Mouse (Mus musculus) liver, embryonic 12.5 days (tissue): Measurements from ENCODE around the gene Tiam1. TPM values are rescaled to one million over a fixed set of nuclear protein-coding genes. Genes with fewer than 3 reads are reported as not detected.

Experiments used
- ATAC-seq: fragments of 200-750 bp; cut with Nextera tagmentation; 2 replicates; pipeline ENCODE4 v1.8.0; 2017; ENCODE audit warnings: moderate number of reproducible peaks, mild to moderate bottlenecking, moderate library complexity
- H3K27ac ChIP-seq: fragments of 300-500 bp; sonication (generic); 2 replicates; pipeline ENCODE4 v1.5.1; 2016; ENCODE audit warnings: mild to moderate bottlenecking
- H3K27me3 ChIP-seq: fragments of 300-500 bp; sonication (generic); replicated peaks from 2 replicates; pipeline ENCODE4 v1.6.1; 2016; ENCODE audit warnings: mild to moderate bottlenecking, moderate library complexity
- H3K36me3 ChIP-seq: fragments of 300-500 bp; sonication (generic); 2 replicates; pipeline ENCODE4 v1.6.1; 2016; ENCODE audit warnings: mild to moderate bottlenecking, moderate library complexity
- H3K4me1 ChIP-seq: fragments of 300-500 bp; sonication (generic); 2 replicates; pipeline ENCODE4 v1.6.1; 2016
- H3K4me2 ChIP-seq: fragments of 300-500 bp; sonication (generic); 2 replicates; pipeline ENCODE4 v1.6.1; 2016; ENCODE audit warnings: mild to moderate bottlenecking, moderate library complexity
- H3K4me3 ChIP-seq: fragments of 300-500 bp; sonication (generic); 2 replicates; pipeline ENCODE4 v1.5.1; 2016; ENCODE audit warnings: mild to moderate bottlenecking, moderate library complexity
- H3K9ac ChIP-seq: fragments of 300-500 bp; sonication (generic); 2 replicates; pipeline ENCODE4 v1.6.1; 2016; ENCODE audit warnings: mild to moderate bottlenecking, moderate library complexity
- H3K9me3 ChIP-seq: fragments of 300-500 bp; sonication (generic); replicated peaks from 2 replicates; pipeline ENCODE4 v1.6.1; 2016; ENCODE audit warnings: mild to moderate bottlenecking, moderate library complexity
- WGBS: fragments of 180-500 bp; shearing (Covaris S2); methylation state at CpG from one replicate; pipeline ENCODE4 v1.1.7; 2016; ENCODE audit not compliant: insufficient replicate concordance; 5-methylcytosine and 5-hydroxymethylcytosine counted together
- polyA plus RNA-seq: library from polyadenylated mRNA; unstranded; fragments of >200 nt; fragmentation: Nextera tagmentation; extraction: Ambion mirVana; gene quantifications from 2 replicates; pipeline ENCODE4 v1.2.1, GENCODE M21; 2016

Gene Tiam1
- polyA plus RNA-seq, 1 experiment from 2014 or later: 9.7 TPM

- H3K4me1 ChIP-seq: peaks cover 21% of the 10 kb centered on the region
- peak; percentile 60 for ATAC-seq
- H3K4me2 ChIP-seq: no peak overlapping the region
- no peaks in the 10 kb centered on the region for H3K36me3 ChIP-seq
- H3K27ac ChIP-seq: no peak overlapping the region
- H3K9ac ChIP-seq: no peak overlapping the region
- H3K9me3 ChIP-seq: no peaks in the 10 kb centered on the region
- 33% methylated on average over 7 of the region's 7 CpGs for WGBS
- no peaks in the 10 kb centered on the region for H3K27me3 ChIP-seq
- H3K4me3 ChIP-seq: no peak overlapping the region
Observed at GRCm38 (mm10) chr16:90102596-90102995, 41.0 kb downstream of the Tiam1 start.

GRCm38 (mm10) chr16:90098191-90098605, 45.4 kb downstream of the Tiam1 start:
- no peaks in the 10 kb centered on the region for H3K36me3 ChIP-seq
- no peak for ATAC-seq

GRCm38 (mm10) chr16:90097769-90098168, 45.8 kb downstream of the Tiam1 start:
- Histone ChIP-seq H3K36me3 (no peaks in the 10 kb centered on the region), H3K4me1 (peaks cover 28% of the 10 kb centered on the region), H3K27ac (no peak overlapping the region), H3K27me3 (no peaks in the 10 kb centered on the region), H3K9me3 (no peaks in the 10 kb centered on the region), H3K4me2 (no peak overlapping the region), H3K9ac (no peak overlapping the region), H3K4me3 (no peak overlapping the region)
- WGBS: 87% methylated on average over 3 of the region's 3 CpGs
- ATAC-seq: no peak

More at GRCm38 (mm10) chr16:90098191-90098605, 45.4 kb downstream of the Tiam1 start:
- no peak overlapping the region for H3K4me3 ChIP-seq
- H3K9me3 ChIP-seq: no peaks in the 10 kb centered on the region
- WGBS: 72% methylated on average over 11 of the region's 11 CpGs
- H3K27ac ChIP-seq: no peak overlapping the region
- no peaks in the 10 kb centered on the region for H3K27me3 ChIP-seq
- H3K9ac ChIP-seq: no peak overlapping the region
- no peak overlapping the region for H3K4me2 ChIP-seq
- H3K4me1 ChIP-seq: peaks cover 33% of the 10 kb centered on the region

DNA sequence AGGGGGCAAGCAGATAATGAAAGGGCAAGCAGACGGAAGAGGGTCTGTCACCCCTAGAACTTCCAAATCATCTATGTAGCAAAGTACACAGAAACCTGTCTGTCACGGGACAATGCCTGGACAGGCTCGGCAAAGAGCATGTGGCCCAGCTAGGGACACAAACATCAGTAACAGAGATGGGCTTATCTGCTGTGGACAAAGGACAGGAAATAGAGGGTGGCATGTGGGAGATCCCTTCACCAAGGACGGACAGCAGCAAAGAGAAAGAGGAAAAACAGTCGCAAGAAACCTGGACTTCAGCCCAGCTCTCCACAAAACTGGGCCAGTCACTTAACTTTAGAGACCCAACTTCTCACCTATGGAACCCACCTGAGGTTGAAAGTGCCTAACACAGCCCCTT, 47.6 kb downstream of the Tiam1 start:
- H3K4me1 ChIP-seq: peaks cover 28% of the 10 kb centered on the region
- H3K27me3 ChIP-seq: no peaks in the 10 kb centered on the region
- 20% methylated on average over 5 of the region's 5 CpGs for WGBS
- H3K9ac ChIP-seq: no peak overlapping the region
- no peak for ATAC-seq
- H3K4me3 ChIP-seq: no peak overlapping the region
- H3K27ac ChIP-seq: no peak overlapping the region
- no peaks in the 10 kb centered on the region for H3K9me3 ChIP-seq
- H3K36me3 ChIP-seq: no peaks in the 10 kb centered on the region
- H3K4me2 ChIP-seq: no peak overlapping the region

DNA sequence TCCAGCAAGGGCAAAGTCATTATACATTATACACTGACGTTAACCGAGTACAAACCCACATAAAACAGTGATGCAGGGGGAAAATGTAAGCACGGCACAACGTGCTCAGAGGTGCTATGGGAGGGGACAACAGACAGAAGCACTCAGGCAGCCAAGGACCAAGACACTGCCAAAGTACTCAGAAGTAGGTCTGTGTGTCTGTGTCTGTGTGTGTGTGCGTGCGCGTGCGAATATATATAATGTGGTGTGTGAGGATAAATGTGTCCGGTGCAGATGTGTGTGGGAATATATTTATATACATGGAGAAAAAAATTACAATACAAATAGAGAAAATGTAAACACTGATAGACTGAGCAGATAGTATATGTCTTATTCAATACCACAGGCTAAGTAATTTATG, 50.6 kb downstream of the Tiam1 start:
- no peak for ATAC-seq
- Histone ChIP-seq H3K27ac (no peak overlapping the region), H3K27me3 (no peaks in the 10 kb centered on the region), H3K9me3 (no peaks in the 10 kb centered on the region), H3K4me1 (peaks cover 31% of the 10 kb centered on the region), H3K9ac (no peak overlapping the region), H3K36me3 (no peaks in the 10 kb centered on the region), H3K4me3 (no peak overlapping the region), H3K4me2 (no peak overlapping the region)
- 75% methylated on average over 9 of the region's 9 CpGs for WGBS

DNA sequence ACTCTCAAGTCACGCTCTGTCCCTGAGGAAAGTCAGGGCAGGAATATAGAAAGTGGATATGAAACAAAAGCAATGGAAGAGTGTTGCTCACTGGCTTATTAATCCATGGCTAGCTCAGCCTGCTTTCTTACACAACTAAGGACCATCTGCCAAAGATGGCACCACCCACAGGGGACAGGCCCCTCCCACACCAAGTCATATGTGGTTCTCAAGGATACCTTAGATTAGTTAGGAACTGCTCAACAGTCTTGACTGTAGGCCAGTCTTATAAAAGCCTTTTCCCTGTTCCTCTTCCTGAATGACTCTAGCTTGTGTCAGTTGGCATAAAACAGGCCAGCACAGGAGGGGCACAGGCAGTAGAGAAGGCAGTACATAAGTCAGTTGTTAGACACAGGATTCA, 51.7 kb downstream of the Tiam1 start:
- Histone ChIP-seq H3K27me3 (no peaks in the 10 kb centered on the region), H3K4me1 (peaks cover 22% of the 10 kb centered on the region), H3K27ac (no peak overlapping the region), H3K36me3 (no peaks in the 10 kb centered on the region), H3K4me3 (no peak overlapping the region), H3K4me2 (no peak overlapping the region), H3K9me3 (no peaks in the 10 kb centered on the region), H3K9ac (no peak overlapping the region)
- no peak for ATAC-seq
- WGBS: 68% methylated on average over 1 of the region's 1 CpGs

DNA sequence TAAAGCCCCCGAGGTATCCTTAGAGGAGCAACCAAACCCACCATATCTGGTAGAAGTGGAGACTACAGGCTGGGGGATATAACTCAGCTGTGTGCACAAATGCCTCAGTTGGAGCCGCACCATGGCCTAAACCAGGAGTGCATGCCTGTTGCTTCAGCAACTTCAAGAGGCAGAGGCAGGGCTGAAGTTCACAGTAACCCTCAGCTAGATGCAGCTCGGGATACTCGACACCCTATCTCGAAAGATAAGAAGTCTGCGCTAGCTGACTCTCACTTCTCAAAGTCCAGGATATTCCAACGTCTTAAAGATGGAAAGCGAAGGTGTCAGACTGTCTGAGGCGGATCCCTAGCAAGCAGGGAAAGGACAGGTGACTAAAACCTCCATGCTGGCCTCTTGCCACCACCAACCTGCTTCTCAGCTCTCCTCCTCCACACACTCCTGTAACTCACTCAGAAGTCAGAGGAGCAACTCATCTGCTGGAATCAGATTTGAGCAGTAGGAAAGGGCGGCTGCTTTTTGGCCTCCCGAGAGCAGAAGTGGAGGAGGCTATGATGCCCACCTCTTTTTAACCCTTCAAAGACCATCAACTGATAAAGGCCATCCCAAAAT, 52.4 kb downstream of the Tiam1 start:
- Histone ChIP-seq H3K27ac (no peak overlapping the region), H3K4me2 (no peak overlapping the region), H3K4me3 (no peak overlapping the region), H3K9me3 (no peaks in the 10 kb centered on the region), H3K9ac (no peak overlapping the region), H3K4me1 (peaks cover 17% of the 10 kb centered on the region), H3K36me3 (no peaks in the 10 kb centered on the region), H3K27me3 (no peaks in the 10 kb centered on the region)
- ATAC-seq: no peak
- WGBS: 20% methylated on average over 11 of the region's 11 CpGs

- Histone ChIP-seq H3K36me3 (no peaks in the 10 kb centered on the region), H3K4me1 (peaks cover 10% of the 10 kb centered on the region), H3K27ac (no peak overlapping the region), H3K4me3 (no peak overlapping the region), H3K9me3 (no peaks in the 10 kb centered on the region), H3K9ac (no peak overlapping the region), H3K27me3 (no peaks in the 10 kb centered on the region), H3K4me2 (no peak overlapping the region)
- WGBS: 40% methylated on average over 13 of the region's 13 CpGs
- ATAC-seq: no peak
Observed at GRCm38 (mm10) chr16:90090368-90090767, 53.2 kb downstream of the Tiam1 start.

GRCm38 (mm10) chr16:90087256-90087655, 56.3 kb downstream of the Tiam1 start:
- H3K4me3 ChIP-seq: no peak overlapping the region
- H3K36me3 ChIP-seq: no peaks in the 10 kb centered on the region
- no peaks in the 10 kb centered on the region for H3K9me3 ChIP-seq
- no peak overlapping the region for H3K9ac ChIP-seq
- ATAC-seq: no peak
- no peak overlapping the region for H3K27ac ChIP-seq
- no peak overlapping the region for H3K4me2 ChIP-seq
- 70% methylated on average over 5 of the region's 5 CpGs for WGBS
- H3K27me3 ChIP-seq: no peaks in the 10 kb centered on the region
- peaks cover 7% of the 10 kb centered on the region for H3K4me1 ChIP-seq

- H3K9me3 ChIP-seq: no peaks in the 10 kb centered on the region
- no peak overlapping the region for H3K4me3 ChIP-seq
- H3K27ac ChIP-seq: no peak overlapping the region
- H3K4me1 ChIP-seq: peaks cover 4% of the 10 kb centered on the region
- H3K36me3 ChIP-seq: no peaks in the 10 kb centered on the region
- H3K27me3 ChIP-seq: no peaks in the 10 kb centered on the region
- no peak for ATAC-seq
- H3K9ac ChIP-seq: no peak overlapping the region
- WGBS: 74% methylated on average over 6 of the region's 6 CpGs
- no peak overlapping the region for H3K4me2 ChIP-seq
Observed at GRCm38 (mm10) chr16:90086111-90086510, 57.5 kb downstream of the Tiam1 start.

GRCm38 (mm10) chr16:90085580-90085979, 58.0 kb downstream of the Tiam1 start:
- Histone ChIP-seq H3K4me1 (no peaks in the 10 kb centered on the region), H3K4me2 (no peak overlapping the region), H3K4me3 (no peak overlapping the region), H3K27ac (no peak overlapping the region), H3K36me3 (no peaks in the 10 kb centered on the region), H3K9me3 (no peaks in the 10 kb centered on the region), H3K27me3 (no peaks in the 10 kb centered on the region), H3K9ac (no peak overlapping the region)
- ATAC-seq: no peak
- 82% methylated on average over 14 of the region's 14 CpGs for WGBS

DNA sequence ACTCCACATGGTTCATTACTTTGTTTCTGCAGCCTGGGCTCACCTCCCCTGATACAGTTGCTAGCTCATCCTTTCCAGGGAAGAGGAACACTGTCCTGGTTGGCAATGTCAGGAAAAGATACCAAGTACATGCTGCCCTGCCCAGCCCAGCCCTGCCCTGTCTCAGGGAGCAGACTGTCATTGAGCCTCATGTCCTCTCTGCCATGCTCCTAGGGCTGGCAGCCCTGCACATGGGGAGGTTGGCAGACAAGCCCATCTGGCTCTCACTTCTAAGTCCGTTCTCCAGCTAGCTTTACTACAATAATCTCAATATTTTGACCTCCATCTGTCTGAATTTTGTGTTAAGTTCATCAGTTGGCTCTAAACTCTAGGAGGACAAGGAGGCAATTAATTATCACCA, 62.4 kb downstream of the Tiam1 start:
- no peak overlapping the region for H3K27ac ChIP-seq
- 0 out of 2 replicates have a peak, but pooled peaks cover 8% of the 10 kb centered on the region for H3K4me1 ChIP-seq
- 75% methylated on average over 1 of the region's 1 CpGs for WGBS

GRCm38 (mm10) chr16:90078806-90079381, 64.7 kb downstream of the Tiam1 start:
- no peak for ATAC-seq
- Histone ChIP-seq H3K27ac (no peak overlapping the region), H3K4me3 (no peak overlapping the region), H3K36me3 (no peaks in the 10 kb centered on the region), H3K9me3 (no peaks in the 10 kb centered on the region), H3K4me1 (peaks cover 12% of the 10 kb centered on the region; the same call in 1 of the 2 replicates), H3K4me2 (no peak overlapping the region), H3K9ac (no peak overlapping the region), H3K27me3 (no peaks in the 10 kb centered on the region)
- 86% methylated on average over 11 of the region's 11 CpGs for WGBS

More for the DNA sequence above, 62.4 kb downstream of the Tiam1 start:
- Histone ChIP-seq H3K27me3 (no peaks in the 10 kb centered on the region), H3K36me3 (no peaks in the 10 kb centered on the region), H3K9ac (no peak overlapping the region), H3K4me3 (no peak overlapping the region), H3K4me2 (no peak overlapping the region), H3K9me3 (no peaks in the 10 kb centered on the region)
- no peak for ATAC-seq
